Mouse (Mus musculus): ENCODE results near the gene Twnk. TPM values are rescaled to one million over a fixed set of nuclear protein-coding genes. Genes with fewer than 3 reads are reported as not detected.
"Not testable (repeated sequence)": the region's sequence is repeated elsewhere in the genome, so short reads cannot be mapped to it uniquely, and the experiment has no call there.

Twnk gene
- polyA plus RNA-seq, 1 experiment from 2014 or later: 9.4 TPM

DNA sequence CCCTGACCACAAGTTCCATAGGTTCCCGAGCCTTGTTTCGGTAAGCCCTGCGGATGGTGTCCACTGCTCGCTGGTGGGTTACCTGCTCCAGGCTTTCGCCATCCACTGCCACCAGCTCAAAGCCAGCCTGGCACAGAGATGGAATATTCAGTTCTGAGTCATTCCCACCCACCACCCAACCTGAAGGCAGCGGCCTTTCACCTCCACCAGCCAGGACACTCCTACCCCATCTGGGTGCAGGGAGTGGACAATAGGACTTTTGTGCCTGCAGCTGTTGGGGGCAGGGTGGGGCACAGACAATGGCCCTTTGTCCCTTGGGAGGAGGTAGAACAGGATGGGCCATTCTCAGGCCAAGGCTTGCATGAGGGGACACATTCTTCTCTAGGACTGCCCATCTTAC is 22.4 kb downstream of the Twnk start:
- Histone ChIP-seq H3K9ac (no peak overlapping the region), H3K27me3 (ENCODE audit: control insufficient read depth, insufficient read depth, low read length) (no peaks in the 10 kb centered on the region), H3K4me1 (replicated peaks; ENCODE audit: control insufficient read depth, insufficient read depth, low read length) (no peaks in the 10 kb centered on the region), H3K27ac (no peak overlapping the region), H3K4me2 (replicated peaks) (no peak overlapping the region), H3K4me3 (replicated peaks; ENCODE audit: low read length) (no peak overlapping the region), H3K9me3 (ENCODE audit: control insufficient read depth, low read length) (no peaks in the 10 kb centered on the region), H3K36me3 (replicated peaks; ENCODE audit: control insufficient read depth, insufficient read depth) (peaks cover 50% of the 10 kb centered on the region)
- 70% methylated on average over 6 of the region's 6 CpGs for WGBS
- DNase-seq (ENCODE audit: low spot score): no peak
- no peak for ATAC-seq (ENCODE audit: low FRiP score)

DNA sequence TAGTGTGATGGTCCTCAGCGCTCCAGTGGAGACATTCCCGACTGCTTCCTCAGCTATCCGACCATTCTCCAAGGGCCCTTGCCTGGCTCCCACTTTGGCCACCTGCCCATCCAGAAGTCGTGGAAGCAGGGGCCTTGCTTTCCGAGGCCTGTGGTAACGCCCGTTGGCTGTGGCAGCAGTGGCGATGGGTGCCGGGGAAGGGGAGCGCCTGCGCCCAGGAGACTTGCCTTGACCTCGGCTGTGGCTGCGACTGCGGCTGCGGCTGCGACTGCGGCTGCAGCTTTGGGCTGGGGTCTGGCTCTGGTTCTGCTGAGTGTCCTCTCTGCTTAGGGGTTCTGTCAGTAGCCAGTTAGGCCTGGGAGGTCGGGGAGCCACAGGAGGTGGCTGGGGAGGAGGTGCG is 23.3 kb downstream of the Twnk start:
- DNase-seq (ENCODE audit: low spot score): no peak
- H3K27ac ChIP-seq: no peak overlapping the region
- no peaks in the 10 kb centered on the region for H3K27me3 ChIP-seq (ENCODE audit: control insufficient read depth, insufficient read depth, low read length)
- no peak overlapping the region for H3K9ac ChIP-seq
- no peaks in the 10 kb centered on the region for H3K4me1 ChIP-seq (replicated peaks; ENCODE audit: control insufficient read depth, insufficient read depth, low read length)
- H3K4me2 ChIP-seq (replicated peaks): no peak overlapping the region
- H3K36me3 ChIP-seq (replicated peaks; ENCODE audit: control insufficient read depth, insufficient read depth): peaks cover 44% of the 10 kb centered on the region
- H3K4me3 ChIP-seq (replicated peaks; ENCODE audit: low read length): no peak overlapping the region
- ATAC-seq (ENCODE audit: low FRiP score): no peak
- 65% methylated on average over 19 of the region's 19 CpGs for WGBS
- H3K9me3 ChIP-seq (ENCODE audit: control insufficient read depth, low read length): no peaks in the 10 kb centered on the region

DNA sequence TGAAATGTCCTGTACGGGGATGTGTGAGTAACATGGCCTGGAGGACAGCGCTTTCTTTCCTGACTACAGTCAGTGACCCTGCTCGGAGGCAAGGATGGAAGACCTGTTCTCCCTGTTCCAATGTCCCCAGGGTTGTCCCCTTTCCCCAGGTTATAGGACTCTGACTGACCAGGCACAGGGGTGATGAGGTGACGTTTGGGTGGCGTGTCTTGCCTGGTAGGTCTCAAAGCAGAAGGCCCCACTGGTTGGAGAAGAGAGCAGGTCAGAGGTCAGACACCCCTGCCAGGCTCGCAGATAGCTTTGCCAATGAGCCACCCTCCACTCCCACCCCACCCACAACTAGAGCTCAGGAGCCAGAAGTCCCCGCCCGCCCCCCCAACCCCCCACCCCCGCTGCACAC is 24.1 kb downstream of the Twnk start:
- H3K4me2 ChIP-seq (replicated peaks): no peak overlapping the region
- H3K9me3 ChIP-seq (ENCODE audit: control insufficient read depth, low read length): no peaks in the 10 kb centered on the region
- H3K27ac ChIP-seq: no peak overlapping the region
- no peak for ATAC-seq (ENCODE audit: low FRiP score)
- WGBS: 45% methylated on average over 9 of the region's 9 CpGs
- no peak overlapping the region for H3K9ac ChIP-seq
- H3K4me1 ChIP-seq (replicated peaks; ENCODE audit: control insufficient read depth, insufficient read depth, low read length): no peaks in the 10 kb centered on the region
- no peaks in the 10 kb centered on the region for H3K27me3 ChIP-seq (ENCODE audit: control insufficient read depth, insufficient read depth, low read length)
- no peak for DNase-seq (ENCODE audit: low spot score)
- peaks cover 40% of the 10 kb centered on the region for H3K36me3 ChIP-seq (replicated peaks; ENCODE audit: control insufficient read depth, insufficient read depth)
- no peak overlapping the region for H3K4me3 ChIP-seq (replicated peaks; ENCODE audit: low read length)

- WGBS: 37% methylated on average over 8 of the region's 8 CpGs
- Histone ChIP-seq H3K4me1 (replicated peaks; ENCODE audit: control insufficient read depth, insufficient read depth, low read length) (no peaks in the 10 kb centered on the region), H3K4me3 (replicated peaks; ENCODE audit: low read length) (no peak overlapping the region), H3K9ac (no peak overlapping the region), H3K27me3 (ENCODE audit: control insufficient read depth, insufficient read depth, low read length) (no peaks in the 10 kb centered on the region), H3K9me3 (ENCODE audit: control insufficient read depth, low read length) (no peaks in the 10 kb centered on the region), H3K36me3 (replicated peaks; ENCODE audit: control insufficient read depth, insufficient read depth) (peaks cover 35% of the 10 kb centered on the region), H3K4me2 (replicated peaks) (no peak overlapping the region), H3K27ac (no peak overlapping the region)
- ATAC-seq (ENCODE audit: low FRiP score): no peak
- no peak for DNase-seq (ENCODE audit: low spot score)
Measured at GRCm38 (mm10) chr19:45030111-45030510, 24.6 kb downstream of the Twnk start.

- WGBS: 39% methylated on average over 20 of the region's 20 CpGs
- H3K4me2 ChIP-seq (replicated peaks): peak overlapping the region; percentile 27
- ATAC-seq (ENCODE audit: low FRiP score): peak; percentile 29; the same call in 1 of the 2 replicates
- H3K9ac ChIP-seq: no peak overlapping the region
- no peak overlapping the region for H3K4me3 ChIP-seq (replicated peaks; ENCODE audit: low read length)
- H3K4me1 ChIP-seq (replicated peaks; ENCODE audit: control insufficient read depth, insufficient read depth, low read length): no peaks in the 10 kb centered on the region
- no peaks in the 10 kb centered on the region for H3K27me3 ChIP-seq (ENCODE audit: control insufficient read depth, insufficient read depth, low read length)
- peak; percentile 89 for DNase-seq (ENCODE audit: low spot score)
- H3K36me3 ChIP-seq (replicated peaks; ENCODE audit: control insufficient read depth, insufficient read depth): peaks cover 26% of the 10 kb centered on the region
- H3K27ac ChIP-seq: no peak overlapping the region
- no peaks in the 10 kb centered on the region for H3K9me3 ChIP-seq (ENCODE audit: control insufficient read depth, low read length)
Measured at GRCm38 (mm10) chr19:45030746-45031693, 25.6 kb downstream of the Twnk start.

- Histone ChIP-seq H3K27me3 (ENCODE audit: control insufficient read depth, insufficient read depth, low read length) (no peaks in the 10 kb centered on the region), H3K27ac (no peak overlapping the region), H3K4me2 (replicated peaks) (no peak overlapping the region), H3K4me1 (replicated peaks; ENCODE audit: control insufficient read depth, insufficient read depth, low read length) (no peaks in the 10 kb centered on the region), H3K9me3 (ENCODE audit: control insufficient read depth, low read length) (no peaks in the 10 kb centered on the region), H3K9ac (no peak overlapping the region), H3K4me3 (replicated peaks; ENCODE audit: low read length) (no peak overlapping the region), H3K36me3 (replicated peaks; ENCODE audit: control insufficient read depth, insufficient read depth) (peaks cover 18% of the 10 kb centered on the region)
- WGBS: 22% methylated on average over 4 of the region's 4 CpGs
- ATAC-seq (ENCODE audit: low FRiP score) (peak; percentile 56), DNase-seq (ENCODE audit: low spot score) (peak; percentile 85)
Measured at GRCm38 (mm10) chr19:45031780-45032179, 26.3 kb downstream of the Twnk start.

DNA sequence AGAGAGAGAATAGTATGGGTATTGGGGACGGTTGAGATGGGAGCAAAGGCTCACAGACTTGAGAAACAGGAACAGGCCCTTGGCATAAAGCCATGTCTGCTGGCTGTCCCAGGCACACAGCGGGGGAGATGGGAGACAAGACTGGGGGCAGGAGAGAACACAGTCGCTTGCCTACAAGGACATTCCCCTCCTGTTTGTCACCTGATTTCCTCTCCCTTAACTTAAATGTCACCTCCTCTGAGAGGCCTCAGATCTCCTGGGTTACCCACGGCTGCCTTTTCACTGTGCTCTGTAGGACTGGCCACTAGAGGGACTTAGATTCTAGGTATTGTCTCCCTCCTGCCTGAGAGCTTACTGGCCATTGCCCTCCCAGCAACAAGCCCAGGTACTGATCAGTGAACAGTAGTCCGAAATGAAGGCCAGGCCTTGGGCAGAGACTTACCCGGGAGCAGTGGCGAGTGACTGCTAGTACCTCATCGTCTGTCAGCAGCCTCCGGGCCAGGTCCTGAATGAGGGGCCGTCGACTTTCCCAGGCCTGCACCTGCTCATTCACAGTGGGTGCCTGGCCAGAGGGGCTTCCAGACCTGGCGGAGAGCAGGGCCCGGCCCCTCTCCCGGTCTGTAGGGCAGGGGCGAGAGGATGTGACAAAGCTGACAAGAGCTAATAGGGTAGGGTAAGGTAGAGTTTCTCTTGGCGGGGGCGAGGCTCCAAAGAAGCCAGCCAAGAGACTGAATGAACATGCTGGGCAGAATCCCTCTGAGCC is 27.3 kb downstream of the Twnk start:
- ATAC-seq (ENCODE audit: low FRiP score) (no peak), DNase-seq (ENCODE audit: low spot score) (no peak)
- Histone ChIP-seq H3K9ac (no peak overlapping the region), H3K4me2 (replicated peaks) (no peak overlapping the region), H3K27me3 (ENCODE audit: control insufficient read depth, insufficient read depth, low read length) (no peaks in the 10 kb centered on the region), H3K9me3 (ENCODE audit: control insufficient read depth, low read length) (no peaks in the 10 kb centered on the region), H3K4me3 (replicated peaks; ENCODE audit: low read length) (no peak overlapping the region), H3K27ac (no peak overlapping the region), H3K36me3 (replicated peaks; ENCODE audit: control insufficient read depth, insufficient read depth) (peaks cover 9% of the 10 kb centered on the region), H3K4me1 (replicated peaks; ENCODE audit: control insufficient read depth, insufficient read depth, low read length) (no peaks in the 10 kb centered on the region)
- 48% methylated on average over 17 of the region's 17 CpGs for WGBS

DNA sequence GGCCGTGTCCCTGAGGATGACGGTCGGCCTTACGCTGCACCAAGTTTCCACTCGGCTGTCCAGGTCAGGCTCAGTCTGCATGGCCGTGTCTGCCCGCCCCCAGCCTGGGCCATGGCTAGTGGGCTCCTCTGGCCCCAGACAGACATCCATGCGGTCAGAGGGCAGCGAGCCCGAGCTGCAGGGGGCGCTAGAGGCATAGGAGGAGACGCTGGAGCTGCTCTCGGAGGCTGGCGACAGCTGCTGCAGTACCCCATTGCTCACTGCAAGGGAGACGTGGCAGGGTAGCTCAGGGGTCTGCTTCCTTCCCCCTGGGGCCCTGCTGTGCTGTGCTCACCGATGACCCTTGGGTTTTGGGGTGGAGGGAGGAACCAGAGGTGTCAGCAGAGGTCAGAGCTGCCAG is 31.4 kb downstream of the Twnk start:
- Histone ChIP-seq H3K4me3 (replicated peaks; ENCODE audit: low read length) (no peak overlapping the region), H3K4me1 (replicated peaks; ENCODE audit: control insufficient read depth, insufficient read depth, low read length) (no peaks in the 10 kb centered on the region), H3K4me2 (replicated peaks) (no peak overlapping the region), H3K36me3 (replicated peaks; ENCODE audit: control insufficient read depth, insufficient read depth) (no peaks in the 10 kb centered on the region), H3K27ac (no peak overlapping the region), H3K9me3 (ENCODE audit: control insufficient read depth, low read length) (no peaks in the 10 kb centered on the region), H3K27me3 (ENCODE audit: control insufficient read depth, insufficient read depth, low read length) (peaks cover 5% of the 10 kb centered on the region; the same call in 1 of the 2 replicates), H3K9ac (no peak overlapping the region)
- no peak for DNase-seq (ENCODE audit: low spot score)
- no peak for ATAC-seq (ENCODE audit: low FRiP score)
- WGBS: 36% methylated on average over 16 of the region's 16 CpGs

DNA sequence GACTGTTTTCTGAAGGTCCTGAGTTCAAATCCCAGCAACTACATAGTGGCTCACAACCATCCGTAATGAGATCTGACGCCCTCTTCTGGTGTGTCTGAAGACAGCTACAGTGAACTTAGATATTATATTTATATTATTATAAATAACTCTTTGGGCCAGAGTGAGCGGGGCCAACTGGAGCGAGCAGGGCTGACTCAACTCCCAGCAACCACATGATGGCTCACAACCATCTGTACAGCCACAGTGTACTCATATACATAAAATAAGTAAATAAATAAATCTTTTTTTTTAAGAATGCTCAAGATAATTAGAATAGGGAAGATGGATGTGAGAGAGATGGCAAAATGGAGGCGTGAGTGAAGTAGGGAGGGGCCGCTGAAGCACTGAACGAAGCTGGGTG is 32.7 kb downstream of the Twnk start:
- not testable (repeated sequence) for DNase-seq (ENCODE audit: low spot score); H3K9ac ChIP-seq; ATAC-seq (ENCODE audit: low FRiP score); H3K36me3 ChIP-seq (replicated peaks; ENCODE audit: control insufficient read depth, insufficient read depth); H3K27ac ChIP-seq; H3K9me3 ChIP-seq (ENCODE audit: control insufficient read depth, low read length); H3K4me2 ChIP-seq (replicated peaks); H3K4me1 ChIP-seq (replicated peaks; ENCODE audit: control insufficient read depth, insufficient read depth, low read length); H3K27me3 ChIP-seq (ENCODE audit: control insufficient read depth, insufficient read depth, low read length); H3K4me3 ChIP-seq (replicated peaks; ENCODE audit: low read length)
- WGBS: 90% methylated on average over 7 of the region's 7 CpGs

Data from hindbrain, embryonic 14.5 days (tissue).